Mouse (Mus musculus) embryonic facial prominence, embryonic 13.5 days (tissue): ENCODE measurements around the gene Ptpre. TPM values are rescaled to one million over a fixed set of nuclear protein-coding genes. Genes with fewer than 3 reads are reported as not detected.

Source experiments
- ATAC-seq: fragments of 200-750 bp; cut with Nextera tagmentation; 2 replicates; pipeline ENCODE4 v1.8.0; 2017; ENCODE audit warnings: low read depth; ENCODE audit not compliant: insufficient number of reproducible peaks, insufficient read depth, low FRiP score, low TSS enrichment
- H3K27ac ChIP-seq: fragments of 300-500 bp; sonication (generic); 2 replicates; pipeline ENCODE4 v1.5.1; 2015; ENCODE audit warnings: moderate library complexity, mild to moderate bottlenecking, inconsistent platforms
- H3K27me3 ChIP-seq: fragments of 300-500 bp; sonication (generic); 2 replicates; pipeline ENCODE4 v1.6.1; 2015; ENCODE audit warnings: mild to moderate bottlenecking, inconsistent platforms
- H3K36me3 ChIP-seq: fragments of 300-500 bp; sonication (generic); 2 replicates; pipeline ENCODE4 v1.6.1; 2015; ENCODE audit warnings: mild to moderate bottlenecking, inconsistent platforms
- H3K4me1 ChIP-seq: fragments of 300-500 bp; sonication (generic); 2 replicates; pipeline ENCODE4 v1.6.1; 2015; ENCODE audit warnings: inconsistent platforms
- H3K4me2 ChIP-seq: fragments of 300-500 bp; sonication (generic); 2 replicates; pipeline ENCODE4 v1.6.1; 2015; ENCODE audit warnings: moderate library complexity, mild to moderate bottlenecking, inconsistent platforms
- H3K4me3 ChIP-seq: fragments of 300-500 bp; sonication (generic); 2 replicates; pipeline ENCODE4 v1.5.1; 2015; ENCODE audit warnings: mild to moderate bottlenecking, inconsistent platforms
- H3K9ac ChIP-seq: fragments of 300-500 bp; sonication (generic); 2 replicates; pipeline ENCODE4 v1.6.1; 2015; ENCODE audit warnings: mild to moderate bottlenecking, inconsistent platforms
- H3K9me3 ChIP-seq: fragments of 300-500 bp; sonication (generic); 2 replicates; pipeline ENCODE4 v1.6.1; 2016; ENCODE audit warnings: inconsistent platforms
- WGBS: fragments of 180-500 bp; shearing (Covaris S2); methylation state at CpG from one replicate; pipeline ENCODE4 v1.1.7; 2015; ENCODE audit warnings: mixed read lengths; 5-methylcytosine and 5-hydroxymethylcytosine counted together
- polyA plus RNA-seq: library from polyadenylated mRNA; unstranded; fragments of >200 nt; fragmentation: Nextera tagmentation; extraction: Ambion mirVana; gene quantifications from 2 replicates; pipeline ENCODE4 v1.2.1, GENCODE M21; 2015

Gene Ptpre
- polyA plus RNA-seq, 1 experiment from 2014 or later: 5.3 TPM

- no peak for ATAC-seq
- Histone ChIP-seq H3K4me3 (no peak overlapping the region), H3K27me3 (no peaks in the 10 kb centered on the region), H3K27ac (no peak overlapping the region), H3K4me1 (no peaks in the 10 kb centered on the region), H3K4me2 (no peak overlapping the region), H3K9ac (no peak overlapping the region), H3K36me3 (no peaks in the 10 kb centered on the region), H3K9me3 (no peaks in the 10 kb centered on the region)
- WGBS: 76% methylated on average over 3 of the region's 3 CpGs
Observed at GRCm38 (mm10) chr7:135511723-135512122, 25.6 kb upstream of the Ptpre start.

- H3K4me3 ChIP-seq: no peak overlapping the region
- no peaks in the 10 kb centered on the region for H3K36me3 ChIP-seq
- H3K27me3 ChIP-seq: no peaks in the 10 kb centered on the region
- H3K9ac ChIP-seq: no peak overlapping the region
- H3K4me1 ChIP-seq: peaks cover 6% of the 10 kb centered on the region; the same call in 1 of the 2 replicates
- 30% methylated on average over 4 of the region's 4 CpGs for WGBS
- H3K4me2 ChIP-seq: no peak overlapping the region
- no peaks in the 10 kb centered on the region for H3K9me3 ChIP-seq
- ATAC-seq: no peak
- no peak overlapping the region for H3K27ac ChIP-seq
Observed at GRCm38 (mm10) chr7:135517191-135517590, 20.1 kb upstream of the Ptpre start.

GRCm38 (mm10) chr7:135520241-135520640, 17.0 kb upstream of the Ptpre start:
- no peak for ATAC-seq
- H3K27me3 ChIP-seq: no peaks in the 10 kb centered on the region
- H3K4me3 ChIP-seq: no peak overlapping the region
- H3K36me3 ChIP-seq: no peaks in the 10 kb centered on the region
- H3K27ac ChIP-seq: no peak overlapping the region
- peaks cover 12% of the 10 kb centered on the region; the same call in 1 of the 2 replicates for H3K4me1 ChIP-seq
- no peak overlapping the region for H3K4me2 ChIP-seq
- H3K9me3 ChIP-seq: no peaks in the 10 kb centered on the region
- H3K9ac ChIP-seq: no peak overlapping the region
- WGBS: 69% methylated on average over 5 of the region's 5 CpGs

GRCm38 (mm10) chr7:135521755-135522512, 15.3 kb upstream of the Ptpre start:
- H3K9ac ChIP-seq: no peak overlapping the region
- no peak overlapping the region for H3K4me3 ChIP-seq
- no peak overlapping the region for H3K27ac ChIP-seq
- no peak overlapping the region for H3K4me2 ChIP-seq
- H3K9me3 ChIP-seq: no peaks in the 10 kb centered on the region
- ATAC-seq: no peak
- H3K36me3 ChIP-seq: no peaks in the 10 kb centered on the region
- H3K4me1 ChIP-seq: peaks cover 12% of the 10 kb centered on the region; the same call in 1 of the 2 replicates
- 69% methylated on average over 15 of the region's 15 CpGs for WGBS
- H3K27me3 ChIP-seq: no peaks in the 10 kb centered on the region

- Histone ChIP-seq H3K27me3 (no peaks in the 10 kb centered on the region), H3K27ac (no peak overlapping the region), H3K4me2 (no peak overlapping the region), H3K36me3 (no peaks in the 10 kb centered on the region), H3K4me1 (peaks cover 6% of the 10 kb centered on the region; the same call in 1 of the 2 replicates), H3K9ac (no peak overlapping the region), H3K4me3 (no peak overlapping the region), H3K9me3 (no peaks in the 10 kb centered on the region)
- ATAC-seq: no peak
- WGBS: 43% methylated on average over 4 of the region's 4 CpGs
Observed at GRCm38 (mm10) chr7:135523981-135524380, 13.3 kb upstream of the Ptpre start.

- no peaks in the 10 kb centered on the region for H3K9me3 ChIP-seq
- ATAC-seq: no peak
Observed at GRCm38 (mm10) chr7:135524424-135524967, 12.8 kb upstream of the Ptpre start.

GRCm38 (mm10) chr7:135526574-135527152, 10.6 kb upstream of the Ptpre start:
- H3K36me3 ChIP-seq: no peaks in the 10 kb centered on the region
- no peak for ATAC-seq
- H3K4me1 ChIP-seq: peaks cover 6% of the 10 kb centered on the region; the same call in 1 of the 2 replicates
- no peak overlapping the region for H3K4me2 ChIP-seq
- no peak overlapping the region for H3K9ac ChIP-seq
- WGBS: 81% methylated on average over 3 of the region's 3 CpGs
- no peak overlapping the region for H3K27ac ChIP-seq
- no peaks in the 10 kb centered on the region for H3K9me3 ChIP-seq
- H3K4me3 ChIP-seq: no peak overlapping the region
- no peaks in the 10 kb centered on the region for H3K27me3 ChIP-seq

More at GRCm38 (mm10) chr7:135524424-135524967, 12.8 kb upstream of the Ptpre start:
- Histone ChIP-seq H3K4me1 (peaks cover 6% of the 10 kb centered on the region; the same call in 1 of the 2 replicates), H3K9ac (no peak overlapping the region), H3K4me2 (no peak overlapping the region), H3K27me3 (no peaks in the 10 kb centered on the region), H3K27ac (no peak overlapping the region), H3K36me3 (no peaks in the 10 kb centered on the region), H3K4me3 (no peak overlapping the region)
- WGBS: 79% methylated on average over 6 of the region's 6 CpGs

- Histone ChIP-seq H3K9me3 (no peaks in the 10 kb centered on the region), H3K9ac (no peak overlapping the region), H3K4me2 (no peak overlapping the region), H3K4me3 (no peak overlapping the region), H3K27ac (no peak overlapping the region), H3K27me3 (no peaks in the 10 kb centered on the region), H3K36me3 (no peaks in the 10 kb centered on the region), H3K4me1 (peaks cover 6% of the 10 kb centered on the region; the same call in 1 of the 2 replicates)
- ATAC-seq: no peak
- 50% methylated on average over 3 of the region's 3 CpGs for WGBS
Observed at GRCm38 (mm10) chr7:135527169-135527568, 10.1 kb upstream of the Ptpre start.

- H3K4me3 ChIP-seq: no peak within 1 kb of the TSS
- ATAC-seq: no peak
- peaks cover 6% of the 10 kb centered on the region; the same call in 1 of the 2 replicates for H3K4me1 ChIP-seq
- 90% methylated on average over 7 of the region's 7 CpGs for WGBS
- no peaks in the 10 kb centered on the region for H3K27me3 ChIP-seq
- no peak within 1 kb of the TSS for H3K4me2 ChIP-seq
- H3K27ac ChIP-seq: no peak within 1 kb of the TSS
- H3K36me3 ChIP-seq: no peaks in the 10 kb centered on the region
- no peaks in the 10 kb centered on the region for H3K9me3 ChIP-seq
- no peak within 1 kb of the TSS for H3K9ac ChIP-seq
Observed at GRCm38 (mm10) chr7:135528515-135528914, 8.8 kb upstream of the Ptpre start, which contains the start of gene Clrn3. TSS of gene Clrn3 (minus strand) at chr7:135528654.

GRCm38 (mm10) chr7:135529068-135529467, 8.2 kb upstream of the Ptpre start:
- Histone ChIP-seq H3K9ac (no peak overlapping the region), H3K27me3 (no peaks in the 10 kb centered on the region), H3K4me2 (no peak overlapping the region), H3K36me3 (no peaks in the 10 kb centered on the region), H3K9me3 (no peaks in the 10 kb centered on the region), H3K4me1 (peaks cover 3% of the 10 kb centered on the region; the same call in 1 of the 2 replicates), H3K27ac (no peak overlapping the region), H3K4me3 (no peak overlapping the region)
- WGBS: 91% methylated on average over 2 of the region's 2 CpGs
- ATAC-seq: no peak

- Histone ChIP-seq H3K4me3 (no peak overlapping the region), H3K4me1 (peaks cover 4% of the 10 kb centered on the region; the same call in 1 of the 2 replicates), H3K9me3 (no peaks in the 10 kb centered on the region), H3K27ac (no peak overlapping the region), H3K9ac (no peak overlapping the region), H3K4me2 (no peak overlapping the region), H3K36me3 (no peaks in the 10 kb centered on the region), H3K27me3 (peaks cover 17% of the 10 kb centered on the region)
- WGBS: 59% methylated on average over 2 of the region's 2 CpGs
- no peak for ATAC-seq
Observed at GRCm38 (mm10) chr7:135534548-135535189, 2.6 kb upstream of the Ptpre start.
